Mouse (Mus musculus) liver, adult 2 months (tissue): ENCODE results near the gene Acap1.

Experiments
- CTCF ChIP-seq: fragments of 200-500 bp; IDR thresholded peaks from 2 replicates; pipeline ENCODE4 v1.5.1; 2011; ENCODE audit warnings: low read depth, low read length, control low read depth
- POLR2A ChIP-seq: fragments of 200-500 bp; IDR thresholded peaks from 2 replicates; pipeline ENCODE4 v1.6.1; 2011; ENCODE audit warnings: low read length, control low read depth; ENCODE audit not compliant: insufficient read depth; ENCODE audit errors: extremely low read depth

DNA sequence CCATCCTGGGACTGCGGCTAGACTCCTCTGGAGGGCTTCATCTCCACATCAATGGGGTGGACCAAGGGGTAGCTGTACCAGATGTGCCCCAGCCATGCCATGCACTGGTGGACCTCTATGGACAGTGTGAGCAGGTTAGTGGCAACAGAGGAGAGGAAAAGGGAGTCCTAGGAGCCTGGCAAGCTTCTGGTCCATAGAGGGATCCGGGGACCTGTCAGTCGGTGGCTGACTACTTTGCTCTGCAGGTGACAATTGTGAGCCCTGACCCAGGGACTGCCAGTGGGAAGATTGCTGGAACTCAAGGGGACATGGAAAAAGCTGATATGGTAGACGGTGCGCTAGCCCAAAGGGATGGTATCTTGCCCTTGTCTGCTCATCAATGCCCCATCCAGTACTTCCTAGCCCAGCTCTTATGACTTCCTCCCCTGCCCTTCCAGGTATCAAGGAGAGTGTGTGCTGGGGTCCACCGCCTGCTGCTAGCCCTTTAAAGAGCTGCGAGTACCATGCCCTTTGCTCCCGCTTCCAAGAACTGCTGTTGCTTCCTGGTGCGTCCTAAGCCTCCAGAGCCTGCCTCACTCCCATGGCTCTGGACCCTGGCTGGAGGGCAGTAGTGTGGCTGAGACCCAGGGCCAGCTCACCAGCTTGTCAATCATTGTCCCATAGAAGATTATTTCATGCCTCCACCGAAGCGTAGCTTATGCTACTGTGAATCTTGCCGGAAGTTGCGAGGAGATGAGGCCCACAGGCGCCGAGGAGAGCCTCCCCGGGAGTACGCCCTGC, 15.6 kb upstream of the Acap1 start:
- TF ChIP-seq CTCF (no peak), POLR2A (no peak)
